Mouse (Mus musculus): ENCODE results near the gene Cdc14a. TPM values are rescaled to one million over a fixed set of nuclear protein-coding genes. Genes with fewer than 3 reads are reported as not detected.

The Cdc14a gene
- total and polyA plus RNA-seq, 3 experiments: 2.6 to 5.9 TPM; not detected in 1

DNA sequence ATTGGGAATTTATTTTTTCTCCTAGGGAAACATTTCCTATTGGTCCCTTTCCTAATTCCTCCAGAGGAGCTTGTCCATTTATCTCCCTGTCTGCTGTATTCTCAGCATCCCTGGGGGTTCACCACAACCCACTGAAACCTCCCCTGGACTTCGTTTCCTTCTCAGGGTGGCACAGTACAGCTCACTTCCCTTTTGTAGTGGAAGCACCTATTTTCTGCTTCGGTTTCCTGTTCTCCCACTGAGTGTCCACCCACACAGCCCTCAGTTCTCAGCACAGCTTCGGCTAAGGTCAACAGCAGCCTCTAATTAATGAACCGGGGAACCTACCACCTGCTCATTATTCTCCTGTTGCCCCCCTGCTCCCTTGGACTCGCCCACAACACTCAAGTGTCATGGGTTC lies 167.7 kb downstream of the Cdc14a start:
- peak; percentile 7 for DNase-seq (ENCODE audit: low read depth, low spot score)
- H3K4me1 ChIP-seq (ENCODE audit: control insufficient read depth in 1 of 2, insufficient read depth in 2 of 2, low read length in 2 of 2): no peaks in the 10 kb centered on the region
- H3K36me3 ChIP-seq (ENCODE audit: control insufficient read depth in 1 of 2, insufficient read depth in 2 of 2, low read length in 2 of 2): no peaks in the 10 kb centered on the region
- H3K27me3 ChIP-seq (ENCODE audit: control insufficient read depth in 1 of 2, insufficient read depth in 2 of 2, low read length in 2 of 2): no peaks in the 10 kb centered on the region; a peak in 1 of 4 replicates
- no peaks in the 10 kb centered on the region for H3K79me2 ChIP-seq (ENCODE audit: control insufficient read depth, insufficient read depth, low read length, poor library complexity)
- no peak overlapping the region for H3K9ac ChIP-seq (ENCODE audit: control insufficient read depth, low read depth, low read length, poor library complexity, severe bottlenecking)
- no peaks in the 10 kb centered on the region for H3K9me3 ChIP-seq (replicated peaks; ENCODE audit: insufficient read depth, low read length)
- no peak overlapping the region for H3K4me3 ChIP-seq (ENCODE audit: control insufficient read depth in 1 of 2, insufficient read depth in 1 of 2, low read depth in 2 of 2, low read length in 2 of 2)
- TF ChIP-seq ZMIZ1 (IDR thresholded peaks at IDR 0.05; ENCODE audit: low read depth, low read length) (no peak), GABPA (IDR thresholded peaks at IDR 0.05; ENCODE audit: low read depth, low read length) (no peak), NRF1 (IDR thresholded peaks at IDR 0.05; ENCODE audit: insufficient read depth, low read depth, low read length, poor library complexity, severe bottlenecking) (no peak)
- no peak overlapping the region for H3K27ac ChIP-seq (ENCODE audit: control insufficient read depth, low read depth, low read length)

DNA sequence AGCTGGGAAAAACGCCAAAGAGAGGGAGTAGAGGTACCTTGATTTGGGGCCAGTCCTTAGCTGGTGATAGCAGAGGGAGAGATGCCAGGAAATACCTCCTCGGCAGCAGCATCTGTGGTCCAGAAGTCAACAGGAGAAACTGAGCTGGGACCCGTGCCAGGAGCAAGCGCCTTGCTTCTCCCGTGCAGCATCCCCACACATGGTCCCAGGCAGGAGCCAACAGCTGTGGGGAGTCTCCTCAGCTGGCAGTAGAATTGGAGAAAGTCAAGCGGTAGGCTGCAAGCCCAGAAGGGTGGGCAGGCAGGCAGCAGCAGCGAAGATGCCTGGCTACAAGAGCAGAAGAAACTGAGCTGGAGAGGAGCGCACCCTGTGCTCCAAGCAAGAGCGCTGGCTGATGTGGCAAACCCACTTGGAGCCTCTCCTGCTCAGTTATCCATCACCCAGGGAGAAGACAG lies 170.7 kb downstream of the Cdc14a start, which contains the start of gene Gpr88:
TSS of gene Gpr88 (minus strand) at position 427 of the 455 bp plus-strand sequence.
- no peak for DNase-seq (ENCODE audit: low read depth, low spot score)
- H3K27me3 ChIP-seq (ENCODE audit: control insufficient read depth in 1 of 2, insufficient read depth in 2 of 2, low read length in 2 of 2): no peaks in the 10 kb centered on the region; a peak in 1 of 4 replicates

DNA sequence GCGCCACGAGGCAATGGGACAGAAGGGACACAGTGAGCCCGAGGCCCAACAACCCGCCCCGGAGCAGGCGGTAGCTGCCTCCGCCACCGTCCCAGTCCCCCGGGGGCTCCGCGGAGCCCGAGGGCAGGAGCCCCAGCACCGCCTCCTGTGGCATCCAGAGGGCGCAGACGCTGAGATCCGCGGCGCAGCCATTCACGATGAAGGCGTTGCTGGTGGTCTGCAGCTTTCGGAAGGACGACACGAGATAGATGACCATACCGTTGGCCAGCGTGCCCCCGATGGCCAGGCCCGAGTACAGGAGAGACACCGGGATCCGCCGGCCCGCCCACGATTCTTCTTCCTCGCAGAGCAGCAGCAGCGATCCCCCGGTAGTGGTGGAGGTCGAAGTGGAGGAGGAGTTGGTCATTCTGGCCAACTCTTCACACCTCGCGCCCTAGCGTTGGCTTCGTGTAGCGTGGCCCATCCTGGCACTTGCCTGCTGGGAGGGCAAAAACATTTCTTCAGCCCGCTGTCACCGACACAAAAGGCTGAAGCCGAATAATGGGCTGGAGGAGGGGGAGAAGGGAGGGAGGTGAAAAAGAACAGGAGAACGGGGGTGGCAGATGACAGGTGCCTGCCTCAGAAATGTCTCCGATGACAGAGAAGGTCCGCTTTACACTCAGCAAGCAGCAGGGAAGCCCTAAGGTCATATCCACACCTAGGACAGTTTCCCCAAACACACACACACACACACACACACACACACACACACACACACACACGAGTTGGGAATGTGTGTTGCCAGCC lies 171.4 kb downstream of the Cdc14a start:
- Histone ChIP-seq H3K9ac (ENCODE audit: control insufficient read depth, low read depth, low read length, poor library complexity, severe bottlenecking) (no peak overlapping the region), H3K4me3 (ENCODE audit: control insufficient read depth in 1 of 2, insufficient read depth in 1 of 2, low read depth in 2 of 2, low read length in 2 of 2) (no peak overlapping the region)

More for the DNA sequence above, 170.7 kb downstream of the Cdc14a start, which contains the start of gene Gpr88:
- no peak within 1 kb of the TSS for H3K9ac ChIP-seq (ENCODE audit: control insufficient read depth, low read depth, low read length, poor library complexity, severe bottlenecking)
- no peak within 1 kb of the TSS for H3K27ac ChIP-seq (ENCODE audit: control insufficient read depth, low read depth, low read length)
- H3K79me2 ChIP-seq (ENCODE audit: control insufficient read depth, insufficient read depth, low read length, poor library complexity): no peaks in the 10 kb centered on the region
- H3K9me3 ChIP-seq (replicated peaks; ENCODE audit: insufficient read depth, low read length): no peaks in the 10 kb centered on the region
- H3K4me3 ChIP-seq (ENCODE audit: control insufficient read depth in 1 of 2, insufficient read depth in 1 of 2, low read depth in 2 of 2, low read length in 2 of 2): no peak within 1 kb of the TSS
- H3K36me3 ChIP-seq (ENCODE audit: control insufficient read depth in 1 of 2, insufficient read depth in 2 of 2, low read length in 2 of 2): no peaks in the 10 kb centered on the region
- H3K4me1 ChIP-seq (ENCODE audit: control insufficient read depth in 1 of 2, insufficient read depth in 2 of 2, low read length in 2 of 2): no peaks in the 10 kb centered on the region
- TF ChIP-seq MAZ (IDR thresholded peaks at IDR 0.05; ENCODE audit: low read depth, low read length) (no peak), ELF1 (IDR thresholded peaks at IDR 0.05; ENCODE audit: low read depth, low read length) (no peak), NELFE (IDR thresholded peaks at IDR 0.05; ENCODE audit: low read depth, low read length) (no peak), UBTF (IDR thresholded peaks at IDR 0.05; ENCODE audit: borderline replicate concordance, insufficient read depth, low read depth, low read length) (no peak), ZMIZ1 (IDR thresholded peaks at IDR 0.05; ENCODE audit: low read depth, low read length) (no peak), CHD2 (IDR thresholded peaks at IDR 0.05; ENCODE audit: low read length) (no peak)

More for the DNA sequence above, 171.4 kb downstream of the Cdc14a start:
- TF ChIP-seq HCFC1 (IDR thresholded peaks at IDR 0.05; ENCODE audit: low read depth, low read length): no peak
- TF ChIP-seq RAD21 (IDR thresholded peaks at IDR 0.05; ENCODE audit: low read depth, low read length): no peak
- no peak for TF ChIP-seq USF1 (IDR thresholded peaks at IDR 0.05; ENCODE audit: low read depth, low read length)
- no peak for TF ChIP-seq POLR2AphosphoS5 (IDR thresholded peaks at IDR 0.05; ENCODE audit: borderline replicate concordance, low read depth, low read length)
- TF ChIP-seq RCOR1 (IDR thresholded peaks at IDR 0.05; ENCODE audit: low read depth, low read length): no peak
- TF ChIP-seq UBTF (IDR thresholded peaks at IDR 0.05; ENCODE audit: borderline replicate concordance, insufficient read depth, low read depth, low read length): no peak
- TF ChIP-seq POLR2A (IDR thresholded peaks at IDR 0.05; ENCODE audit: control insufficient read depth in 1 of 2, insufficient read depth in 1 of 2, low read depth in 1 of 2, low read length in 2 of 2, poor library complexity in 1 of 2): no peak
- TF ChIP-seq BHLHE40 (IDR thresholded peaks at IDR 0.05; ENCODE audit: borderline replicate concordance, low read depth, low read length): no peak
- no peak for TF ChIP-seq KAT2A (conservative IDR thresholded peaks at IDR 0.05; ENCODE audit: low read depth, low read length)
- TF ChIP-seq MEF2A (IDR thresholded peaks at IDR 0.05; ENCODE audit: extremely low read depth, insufficient replicate concordance, low read depth, low read length, poor library complexity, severe bottlenecking): no peak
- TF ChIP-seq NELFE (IDR thresholded peaks at IDR 0.05; ENCODE audit: low read depth, low read length): no peak
- no peak for TF ChIP-seq TCF12 (IDR thresholded peaks at IDR 0.05; ENCODE audit: low read depth, low read length)
- TF ChIP-seq USF2 (IDR thresholded peaks at IDR 0.05; ENCODE audit: borderline replicate concordance in 1 of 2, insufficient read depth in 1 of 2, low read depth in 1 of 2, low read length in 2 of 2): no peak
- no peak for TF ChIP-seq ZC3H11A (IDR thresholded peaks at IDR 0.05; ENCODE audit: low read depth, low read length)
- no peak for TF ChIP-seq TAL1 (IDR thresholded peaks at IDR 0.05; ENCODE audit: low read length)
- TF ChIP-seq GABPA (IDR thresholded peaks at IDR 0.05; ENCODE audit: low read depth, low read length): no peak
- TF ChIP-seq MAX (IDR thresholded peaks at IDR 0.05; ENCODE audit: low read length): no peak
- TF ChIP-seq CHD2 (IDR thresholded peaks at IDR 0.05; ENCODE audit: low read length): no peak
- no peak overlapping the region for H3K27ac ChIP-seq (ENCODE audit: control insufficient read depth, low read depth, low read length)
- no peaks in the 10 kb centered on the region for H3K9me3 ChIP-seq (replicated peaks; ENCODE audit: insufficient read depth, low read length)
- no peaks in the 10 kb centered on the region for H3K36me3 ChIP-seq (ENCODE audit: control insufficient read depth in 1 of 2, insufficient read depth in 2 of 2, low read length in 2 of 2)
- DNase-seq (ENCODE audit: low read depth, low spot score): no peak
- peaks cover 0 to 1% of the 10 kb centered on the region in 2 experiments; a peak in 1 of 4 replicates for H3K27me3 ChIP-seq (ENCODE audit: control insufficient read depth in 1 of 2, insufficient read depth in 2 of 2, low read length in 2 of 2)
- H3K79me2 ChIP-seq (ENCODE audit: control insufficient read depth, insufficient read depth, low read length, poor library complexity): no peaks in the 10 kb centered on the region
- no peaks in the 10 kb centered on the region for H3K4me1 ChIP-seq (ENCODE audit: control insufficient read depth in 1 of 2, insufficient read depth in 2 of 2, low read length in 2 of 2)
